Mouse (Mus musculus): ENCODE measurements around the gene Dusp23.

Dusp23 gene

GRCm38 (mm10) chr1:172632451-172633326, at the start of gene Dusp23:
Gene Dusp23 (minus strand): TSS chr1:172632962.
- peak; percentile 92 for DNase-seq (ENCODE audit: low spot score)

DNA sequence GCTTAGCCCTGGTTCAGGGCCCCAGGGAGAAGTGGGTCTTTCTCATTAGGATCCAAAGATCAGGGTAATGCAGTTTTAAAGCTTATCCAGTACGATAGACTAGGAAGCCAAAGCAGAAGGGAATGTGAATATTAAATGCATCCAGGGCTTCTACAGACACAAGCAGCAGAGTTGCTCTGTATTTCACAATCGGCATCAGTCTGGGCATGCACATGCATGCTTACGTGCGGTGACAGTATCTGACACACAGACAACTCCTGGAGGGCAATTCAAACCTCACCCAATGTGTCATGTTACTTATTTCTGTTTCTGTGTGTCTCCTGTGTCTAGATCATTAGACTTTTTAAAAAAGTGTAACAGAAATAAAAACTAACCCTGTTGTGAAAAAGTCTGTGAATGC, 48.0 kb upstream of the Dusp23 start:
- no peak for DNase-seq (ENCODE audit: low spot score)

DNA sequence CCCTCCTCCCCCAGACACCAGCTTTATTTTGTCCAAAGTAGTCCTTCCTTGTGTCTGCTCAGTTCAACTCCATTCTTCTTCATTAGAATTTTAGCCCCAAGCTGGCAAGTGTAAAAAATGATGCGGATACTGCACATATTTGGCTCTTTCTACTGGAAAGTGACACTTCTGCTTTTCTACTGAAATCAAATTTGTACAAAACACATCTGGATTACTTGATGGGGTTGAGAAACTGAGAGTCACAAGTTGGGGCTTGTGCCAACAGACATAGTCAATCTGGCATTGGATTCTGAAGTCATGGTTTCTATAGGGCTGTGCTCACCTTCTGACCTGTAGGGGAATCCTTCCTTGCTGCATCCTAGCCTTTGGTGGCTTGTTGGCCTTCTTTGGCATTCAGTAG, 38.0 kb upstream of the Dusp23 start:
- no peak for DNase-seq (ENCODE audit: low spot score)

- DNase-seq (ENCODE audit: low spot score) = no peak
These were observed 34.8 kb upstream of the Dusp23 start for GRCm38 (mm10) chr1:172667597-172667996.

GRCm38 (mm10) chr1:172665457-172665856, 32.7 kb upstream of the Dusp23 start:
- DNase-seq (ENCODE audit: low spot score) = no peak

DNA sequence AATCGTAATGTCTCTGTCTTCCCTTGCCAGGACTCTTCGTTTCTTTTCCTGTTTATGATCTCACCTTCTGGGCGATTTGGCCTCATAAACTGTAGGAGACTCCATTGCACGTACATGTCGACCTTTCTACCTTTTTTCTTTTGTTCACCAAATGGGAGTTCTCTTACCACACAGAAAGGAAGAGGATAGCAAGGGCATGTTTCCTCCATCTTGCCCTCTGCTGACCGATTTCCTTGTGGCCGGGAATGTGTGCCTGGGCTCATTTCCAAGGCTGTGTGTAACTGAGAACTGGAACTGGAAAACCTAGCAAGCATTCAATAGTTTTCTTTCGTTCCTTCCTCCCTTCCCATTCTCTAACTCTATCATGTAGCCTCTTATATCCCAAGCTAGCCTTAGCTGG, 26.9 kb upstream of the Dusp23 start:
- DNase-seq (ENCODE audit: low spot score) = no peak

DNA sequence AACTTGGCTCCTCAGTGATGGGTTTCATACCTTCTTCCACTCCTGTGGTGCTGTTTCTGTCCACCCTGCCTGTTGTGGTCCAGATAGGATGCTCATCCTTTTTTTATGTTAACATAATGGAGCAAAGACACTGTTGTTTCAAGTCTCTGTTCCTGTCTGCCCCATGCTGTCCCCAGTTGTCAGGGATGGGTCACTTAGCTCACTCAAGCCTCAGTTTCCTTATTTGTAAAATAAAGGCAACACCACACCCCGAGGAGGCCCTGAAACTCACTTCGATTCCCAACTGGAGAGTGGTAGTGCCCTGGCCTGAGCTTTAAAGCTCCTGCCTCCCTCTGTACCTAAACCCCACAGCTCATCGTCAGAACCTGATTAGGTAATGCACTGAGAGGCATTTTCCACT, 24.5 kb upstream of the Dusp23 start:
- DNase-seq (ENCODE audit: low spot score) = no peak

GRCm38 (mm10) chr1:172653900-172654299, 21.1 kb upstream of the Dusp23 start:
- no peak for DNase-seq (ENCODE audit: low spot score)

DNA sequence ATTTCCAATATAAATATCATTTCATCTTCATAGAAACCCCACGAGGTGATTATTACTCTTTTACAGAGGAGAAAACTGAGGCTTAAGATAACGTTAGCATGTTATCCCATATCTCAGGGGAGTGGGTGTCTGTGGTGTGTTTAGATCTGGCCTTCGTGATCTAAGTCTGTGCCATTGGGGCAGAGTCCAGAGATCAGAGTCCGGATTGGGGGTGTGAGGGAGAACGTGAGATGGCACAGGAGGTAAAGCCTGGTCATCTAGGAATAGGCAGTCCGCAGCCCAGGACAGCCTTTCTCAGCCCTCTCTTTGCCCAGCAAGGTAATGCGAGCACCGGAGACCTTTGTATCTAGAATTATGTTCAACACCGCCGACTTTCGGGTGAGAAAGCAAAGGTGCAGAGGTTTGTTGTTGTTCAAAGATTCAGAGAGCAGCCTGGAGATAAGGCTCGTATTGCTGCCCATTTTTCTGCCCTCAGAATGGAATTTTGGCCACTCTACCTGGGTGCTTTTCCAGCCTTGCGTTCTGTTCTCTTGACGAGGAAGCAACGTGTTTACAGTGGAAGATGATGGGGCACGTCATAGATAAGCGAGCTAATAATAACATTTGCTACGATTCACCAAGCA, 19.4 kb upstream of the Dusp23 start:
- DNase-seq (ENCODE audit: low spot score) = no peak

DNA sequence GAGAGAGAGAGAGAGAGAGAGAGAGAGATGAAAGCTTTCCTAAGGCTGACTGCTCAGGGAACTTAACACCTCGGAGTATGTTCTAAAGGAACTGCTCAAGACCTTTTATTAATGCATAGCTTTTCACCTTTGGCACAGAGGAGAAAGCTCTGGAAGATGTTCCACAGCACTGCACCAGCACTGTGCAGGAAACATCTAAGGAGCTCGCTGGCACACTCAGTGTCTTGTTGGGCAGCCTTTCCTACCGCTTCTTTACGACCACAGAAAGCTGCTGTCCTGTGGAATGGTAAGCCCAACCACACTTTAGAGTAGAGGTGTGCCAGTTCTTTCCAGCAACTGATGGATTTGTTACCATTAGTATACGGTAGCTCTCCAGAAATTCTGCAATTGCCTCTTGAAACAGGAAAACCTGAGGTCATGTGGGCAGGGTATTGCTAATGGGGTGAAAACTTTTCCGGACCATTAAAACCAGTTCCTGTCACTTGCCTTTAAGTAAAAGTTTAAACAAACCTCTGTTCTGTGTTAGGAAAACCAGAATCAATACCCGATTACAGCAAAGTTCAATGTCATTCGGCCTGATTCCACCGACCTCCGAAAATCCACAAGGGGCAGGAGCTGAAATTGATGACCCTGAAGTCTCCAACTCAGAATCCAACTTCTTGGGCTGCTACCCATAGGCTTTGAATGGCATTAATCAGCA, 18.7 kb upstream of the Dusp23 start:
- DNase-seq (ENCODE audit: low spot score) = no peak

DNA sequence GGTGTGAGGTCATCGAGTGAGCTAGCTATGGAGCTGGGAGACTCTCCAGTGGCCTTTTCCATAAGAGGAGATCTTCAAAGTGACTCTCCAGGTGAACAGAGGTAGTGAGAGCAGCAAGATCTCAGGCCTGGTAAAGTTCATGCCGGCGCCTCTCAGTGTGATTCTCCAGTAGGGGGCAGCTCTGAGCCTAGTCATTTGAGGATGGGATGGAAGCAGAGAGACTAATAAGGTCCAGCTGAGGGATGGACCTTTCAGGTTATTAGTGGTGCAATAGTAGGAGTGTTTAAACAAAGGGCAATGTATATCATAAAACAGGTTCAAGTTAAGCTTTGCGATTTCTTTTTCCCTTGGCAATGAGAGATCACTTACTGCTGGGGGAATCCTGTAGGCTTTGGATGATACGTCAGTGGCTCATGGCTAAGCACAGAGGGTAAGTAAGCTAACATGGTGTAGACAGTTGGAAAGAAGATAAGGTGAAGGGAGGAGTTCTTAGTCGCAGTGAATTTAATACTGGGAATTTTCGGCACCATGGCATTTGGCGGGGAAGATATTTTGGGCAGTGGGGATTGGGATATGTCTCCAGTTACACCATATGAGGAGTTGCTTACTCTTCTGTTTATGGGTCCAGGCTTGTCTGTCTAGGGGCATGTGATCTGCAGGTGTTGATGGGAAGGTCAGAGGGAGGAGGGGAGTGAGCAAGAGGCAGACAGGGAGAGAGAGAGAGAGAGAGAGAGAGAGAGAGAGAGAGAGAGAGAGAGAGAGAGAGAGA, 17.9 kb upstream of the Dusp23 start:
- no peak for DNase-seq (ENCODE audit: low spot score)

DNA sequence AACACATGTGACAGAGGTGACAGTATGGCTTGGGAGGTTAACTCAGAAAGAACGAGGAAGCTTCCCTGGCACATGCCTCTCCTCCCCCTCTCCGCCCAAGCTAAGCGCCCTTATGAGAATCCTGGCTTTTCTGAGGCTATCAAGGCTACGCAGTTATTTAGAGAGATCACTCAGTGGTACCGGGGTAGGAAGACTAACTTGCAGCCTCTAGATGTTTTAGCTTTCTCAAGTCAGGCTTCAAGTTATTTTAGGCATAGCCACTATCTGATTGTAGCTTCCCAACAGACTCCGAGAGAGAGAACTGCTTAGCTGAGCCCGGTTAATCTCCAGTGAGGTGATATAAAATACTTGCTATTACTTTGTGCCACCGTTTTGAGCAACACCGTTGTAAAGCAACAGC, 16.6 kb upstream of the Dusp23 start:
- DNase-seq (ENCODE audit: low spot score) = no peak

- DNase-seq (ENCODE audit: low spot score) = no peak
These were observed 14.5 kb upstream of the Dusp23 start for GRCm38 (mm10) chr1:172647236-172647635.

DNA sequence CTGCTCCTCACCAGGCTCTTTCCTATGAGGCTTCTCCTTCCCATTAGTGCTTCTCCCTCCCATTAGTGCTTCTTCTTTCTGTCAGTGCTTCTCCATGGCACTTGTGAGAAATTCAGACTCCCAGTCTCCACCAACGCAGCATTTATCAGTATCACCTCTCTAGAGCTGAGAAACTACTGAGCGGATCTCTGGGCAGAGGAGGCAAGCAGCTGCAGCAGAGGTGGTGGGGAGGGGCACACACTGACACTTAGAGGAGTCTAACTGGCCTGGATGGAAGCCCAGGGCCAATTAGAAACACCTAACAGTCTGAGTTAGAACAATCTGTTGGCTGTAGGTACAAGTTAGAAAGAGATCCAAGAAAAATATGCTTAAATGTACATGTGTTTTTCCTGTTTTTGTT, 6.0 kb upstream of the Dusp23 start:
- DNase-seq (ENCODE audit: low spot score) = no peak

DNA sequence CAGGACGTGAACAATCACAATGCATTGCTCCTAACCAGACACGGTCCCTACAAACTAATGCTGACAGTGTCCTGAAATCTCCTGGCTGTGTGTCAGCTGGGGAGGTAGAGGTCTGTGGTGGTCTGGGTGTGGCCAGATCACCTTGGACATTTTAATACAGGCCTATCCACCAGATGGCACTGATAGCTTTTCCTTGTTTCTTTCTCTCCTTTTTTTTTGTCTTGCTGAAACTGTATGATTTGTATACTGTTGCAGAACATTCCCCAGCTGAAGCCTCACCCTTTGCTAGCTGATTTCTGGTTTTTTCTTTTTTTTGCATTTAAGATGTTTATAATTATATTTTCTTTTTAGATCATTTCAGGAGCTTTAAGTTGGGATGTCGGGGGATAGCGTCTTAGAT, 5.0 kb upstream of the Dusp23 start:
- DNase-seq (ENCODE audit: low spot score) = no peak

GRCm38 (mm10) chr1:172636266-172636665, 3.5 kb upstream of the Dusp23 start:
- no peak for DNase-seq (ENCODE audit: low spot score)

GRCm38 (mm10) chr1:172635258-172635657, 2.5 kb upstream of the Dusp23 start:
- no peak for DNase-seq (ENCODE audit: low spot score)

- no peak for DNase-seq (ENCODE audit: low spot score)
These were observed 1.4 kb upstream of the Dusp23 start for GRCm38 (mm10) chr1:172634136-172634535.

DNA sequence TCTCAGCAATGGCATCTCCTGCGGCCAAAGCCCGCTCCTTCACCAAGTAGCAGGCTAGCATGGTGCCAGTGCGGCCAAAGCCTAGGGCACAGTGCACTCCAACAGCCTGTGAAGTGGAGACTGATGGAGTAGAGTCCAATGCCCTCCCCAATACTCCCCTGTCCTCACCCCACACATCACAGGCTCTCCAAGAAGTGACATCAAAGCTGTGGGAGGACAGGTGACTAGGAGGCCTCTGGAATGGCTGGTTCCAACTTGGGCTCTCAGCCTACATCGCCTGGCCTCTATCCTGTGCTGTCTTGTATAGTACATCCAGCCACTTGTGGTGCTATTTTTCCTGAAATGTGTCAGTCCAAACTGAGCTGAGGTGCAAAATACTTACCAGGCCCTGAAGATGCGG, 1.0 kb downstream of the Dusp23 start:
- no peak for DNase-seq (ENCODE audit: low spot score)

- no peak for DNase-seq (ENCODE audit: low spot score)
These were observed 2.9 kb downstream of the Dusp23 start for GRCm38 (mm10) chr1:172629831-172630230.

DNA sequence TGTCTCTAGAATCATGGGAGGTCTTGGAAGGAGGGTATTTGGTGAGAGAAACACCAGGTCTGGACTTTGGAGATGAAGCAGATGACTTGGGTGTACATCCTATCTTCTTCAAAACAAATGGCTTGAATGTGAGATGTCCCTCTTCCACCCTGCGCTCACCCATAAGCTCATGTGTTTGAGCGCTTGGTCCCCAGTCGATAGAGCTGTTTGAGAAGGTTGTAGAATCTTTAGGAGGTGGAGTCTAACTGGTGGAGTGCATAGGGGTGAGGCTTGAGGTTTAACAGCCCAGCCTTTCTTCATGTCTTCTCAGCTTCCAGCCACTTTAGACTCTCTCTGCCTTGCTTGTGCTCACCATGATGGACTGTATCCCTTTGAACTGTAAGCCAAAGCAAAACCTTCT, 6.5 kb downstream of the Dusp23 start:
- no peak for DNase-seq (ENCODE audit: low spot score)

DNA sequence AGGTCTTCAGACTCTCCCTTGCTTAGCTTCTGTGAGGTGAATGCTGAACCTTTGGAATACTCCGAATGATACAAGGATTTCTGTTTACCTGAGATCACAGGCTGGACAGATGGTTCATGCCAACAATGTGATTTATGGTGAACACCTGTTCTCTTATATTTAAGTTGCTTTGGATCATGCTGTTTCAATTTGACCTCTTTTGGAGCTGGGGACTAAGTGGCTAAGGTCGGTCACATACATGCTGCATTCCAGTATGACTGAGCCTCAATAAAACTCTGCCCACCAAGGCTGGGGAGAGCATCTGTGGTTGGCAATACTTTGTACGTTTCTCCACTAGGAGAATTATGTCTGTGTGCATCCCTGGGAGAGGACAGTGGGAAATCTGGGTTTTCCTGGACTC, 8.7 kb downstream of the Dusp23 start:
- DNase-seq (ENCODE audit: low spot score) = no peak
